Mouse (Mus musculus) heart, postnatal 0 days (tissue): Measurements from ENCODE around the gene Acp5. TPM values are rescaled to one million over a fixed set of nuclear protein-coding genes. Genes with fewer than 3 reads are reported as not detected.

Experiments used
- ATAC-seq: fragments of 200-750 bp; cut with Nextera tagmentation; 2 replicates; pipeline ENCODE4 v1.8.0; 2017; ENCODE audit warnings: low read depth, moderate number of reproducible peaks, moderate library complexity; ENCODE audit not compliant: insufficient read depth
- DNase-seq: peaks from one replicate; pipeline ENCODE4 v3.0.0-alpha.2; 2016; ENCODE audit warnings: low spot score
- H3K27ac ChIP-seq: fragments of 300-500 bp; sonication (generic); 2 replicates; pipeline ENCODE4 v1.5.1; 2014; ENCODE audit warnings: low read depth, mild to moderate bottlenecking
- H3K27me3 ChIP-seq: fragments of 300-500 bp; sonication (generic); 2 replicates; pipeline ENCODE4 v1.6.1; 2014; ENCODE audit warnings: low read length, mixed read lengths; ENCODE audit not compliant: control insufficient read depth, insufficient read depth
- H3K36me3 ChIP-seq: fragments of 300-500 bp; sonication (generic); replicated peaks from 2 replicates; pipeline ENCODE4 v1.6.1; 2014; ENCODE audit warnings: low read length, mixed read lengths; ENCODE audit not compliant: control insufficient read depth, insufficient read depth
- H3K4me1 ChIP-seq: fragments of 300-500 bp; sonication (generic); 2 replicates; pipeline ENCODE4 v1.6.1; 2014; ENCODE audit warnings: antibody characterized with exemption; ENCODE audit not compliant: control insufficient read depth, insufficient read depth
- H3K4me2 ChIP-seq: fragments of 300-500 bp; sonication (generic); 2 replicates; pipeline ENCODE4 v1.6.1; 2014; ENCODE audit warnings: low read depth, mild to moderate bottlenecking, low read length, moderate library complexity
- H3K4me3 ChIP-seq: fragments of 300-500 bp; sonication (generic); 2 replicates; pipeline ENCODE4 v1.5.1; 2014; ENCODE audit warnings: low read depth, low read length
- H3K9ac ChIP-seq: fragments of 300-500 bp; sonication (generic); replicated peaks from 2 replicates; pipeline ENCODE4 v1.6.1; 2014; ENCODE audit warnings: low read depth, low read length, mixed read lengths
- H3K9me3 ChIP-seq: fragments of 300-500 bp; sonication (generic); replicated peaks from 2 replicates; pipeline ENCODE4 v1.6.1; 2016; ENCODE audit warnings: low read length; ENCODE audit not compliant: control insufficient read depth
- CTCF ChIP-seq: IDR thresholded peaks from 2 replicates; pipeline ENCODE4 v1.5.1; 2016; ENCODE audit warnings: antibody characterized with exemption, control low read depth, low read depth
- EP300 ChIP-seq: IDR thresholded peaks from 2 replicates; pipeline ENCODE4 v1.6.1; 2016; ENCODE audit warnings: antibody characterized with exemption, low read depth
- WGBS: fragments of 180-500 bp; shearing (Covaris S2); extraction: QIAGEN DNeasy Blood & Tissue Kit; methylation state at CpG from one replicate; pipeline ENCODE4 v1.1.7; 2014; 5-methylcytosine and 5-hydroxymethylcytosine counted together
- polyA plus RNA-seq: library from polyadenylated mRNA; unstranded; fragments of >200 nt; fragmentation: Nextera tagmentation; extraction: Ambion mirVana; gene quantifications from 2 replicates; pipeline ENCODE4 v1.2.1, GENCODE M21; 2015
- total RNA-seq: library from RNA; depleted of rRNA; stranded (reverse); fragments of >200 nt; gene quantifications from 2 replicates; pipeline ENCODE4 v1.2.3, GENCODE M21; 2014; ENCODE audit warnings: low replicate concordance

Gene Acp5
- total and polyA plus RNA-seq, 2 experiments from 2014 or later = 2.0 to 4.4 TPM

DNA sequence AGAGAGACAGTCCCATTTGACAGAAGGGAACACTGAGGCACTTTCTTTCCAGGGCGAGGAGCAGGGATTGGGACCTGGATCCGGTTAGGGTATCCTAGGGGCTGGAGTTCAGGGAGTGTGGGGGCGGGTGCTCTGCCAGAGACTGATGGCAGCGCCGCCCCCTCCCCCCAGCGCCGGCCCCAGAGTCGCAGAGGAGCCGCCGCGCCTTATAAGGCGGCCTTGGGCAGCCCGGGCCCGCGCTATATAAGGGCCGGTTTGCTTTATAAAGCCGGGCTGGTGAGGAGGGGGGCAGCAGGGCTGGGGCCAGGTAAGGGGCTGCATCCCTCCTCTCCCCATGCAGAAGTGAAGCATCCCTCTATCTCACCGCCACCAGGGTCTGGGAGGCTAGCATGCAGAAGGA, 35.6 kb downstream of the Acp5 start:
- H3K9ac ChIP-seq = peak overlapping the region; percentile 37
- peak overlapping the region; percentile 38 for H3K27ac ChIP-seq
- peak overlapping the region; percentile 48 for H3K4me2 ChIP-seq
- DNase-seq = no peak
- no peaks in the 10 kb centered on the region for H3K9me3 ChIP-seq
- 0 out of 2 replicates have a peak, but pooled peaks have one; percentile 27 for ATAC-seq
- WGBS = under 1% methylated on average over 18 of the region's 18 CpGs
- 0 out of 2 replicates have a peak, but pooled peaks cover 11% of the 10 kb centered on the region for H3K4me1 ChIP-seq
- H3K4me3 ChIP-seq = peak overlapping the region; percentile 32
- no peaks in the 10 kb centered on the region for H3K36me3 ChIP-seq
- TF ChIP-seq EP300 (no peak), CTCF (no peak)
- 0 out of 2 replicates have a peak, but pooled peaks cover 3% of the 10 kb centered on the region for H3K27me3 ChIP-seq

DNA sequence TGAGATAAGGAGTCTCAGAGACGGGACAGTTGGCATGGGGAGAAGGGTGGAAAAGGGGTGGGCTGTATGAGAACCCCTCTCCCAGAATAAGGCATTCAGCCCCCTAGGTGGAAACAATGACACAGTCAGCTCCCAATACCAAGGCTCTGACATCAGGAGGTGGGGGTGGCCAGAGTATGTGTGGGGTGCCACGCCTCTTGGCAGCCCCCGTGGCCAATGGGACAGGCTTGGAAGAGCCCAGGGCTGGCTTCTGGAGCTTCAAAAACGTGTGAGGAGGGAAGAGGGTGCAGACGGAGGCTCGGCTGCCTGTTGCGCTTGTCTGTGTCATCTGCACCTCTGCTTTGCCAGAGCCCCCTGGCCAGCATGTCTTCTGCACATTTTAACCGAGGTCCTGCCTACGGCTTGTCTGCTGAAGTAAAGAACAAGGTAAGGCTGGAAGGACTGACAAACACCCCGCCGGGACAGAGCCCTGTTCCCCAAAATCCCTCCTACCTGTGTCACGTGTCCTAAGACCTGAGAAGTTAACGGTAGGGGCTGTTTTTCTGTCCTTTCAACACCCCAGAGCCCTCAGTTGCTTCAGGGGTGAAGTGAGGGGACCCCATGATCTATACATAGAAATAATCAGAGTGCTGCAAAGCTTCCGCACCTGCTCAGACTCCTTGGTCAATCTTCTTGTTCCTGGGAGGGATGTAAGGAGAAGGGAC, 36.4 kb downstream of the Acp5 start, which contains the start of gene Cnn1:
Gene Cnn1, plus strand, starts transcription at position 224 of the 704 bp plus-strand sequence.
- Histone ChIP-seq H3K4me1 (0 out of 2 replicates have a peak, but pooled peaks cover 11% of the 10 kb centered on the region), H3K9ac (peak within 1 kb of the TSS; percentile 37), H3K9me3 (no peaks in the 10 kb centered on the region), H3K4me3 (peak within 1 kb of the TSS; percentile 32), H3K4me2 (peak within 1 kb of the TSS; percentile 48), H3K27me3 (0 out of 2 replicates have a peak, but pooled peaks cover 3% of the 10 kb centered on the region), H3K27ac (peak within 1 kb of the TSS; percentile 38; the same call in 1 of the 2 replicates), H3K36me3 (no peaks in the 10 kb centered on the region)
- DNase-seq (no peak), ATAC-seq (peak; percentile 50; the same call in 1 of the 2 replicates)
- TF ChIP-seq EP300 (no peak), CTCF (no peak)
- WGBS = 4% methylated on average over 14 of the region's 14 CpGs

DNA sequence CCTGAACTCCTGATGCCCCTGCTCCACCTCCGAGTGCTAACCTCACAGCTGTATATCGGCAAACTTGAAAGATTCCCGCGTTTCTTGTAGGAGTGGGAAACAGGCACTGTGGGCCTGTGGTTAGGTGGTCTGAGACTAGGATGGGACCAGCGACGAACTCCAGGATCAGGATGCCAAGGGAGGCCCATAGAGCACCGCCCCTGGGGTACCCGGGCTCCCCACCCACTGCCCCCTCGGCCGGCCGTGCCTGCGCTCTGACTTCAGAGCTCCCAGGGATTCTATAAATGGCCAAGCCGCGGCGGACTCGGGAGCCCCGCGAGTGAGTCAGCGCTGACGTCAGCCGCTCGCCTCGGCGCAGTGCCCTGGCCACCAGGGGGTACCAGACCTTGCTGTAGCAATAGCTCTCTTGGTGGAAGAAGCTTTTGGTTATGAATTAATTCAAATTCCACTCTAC, 39.6 kb downstream of the Acp5 start:
- 0 out of 2 replicates have a peak, but pooled peaks cover 11% of the 10 kb centered on the region for H3K4me1 ChIP-seq
- no peaks in the 10 kb centered on the region for H3K9me3 ChIP-seq
- H3K27ac ChIP-seq = no peak overlapping the region
- 0 out of 2 replicates have a peak, but pooled peaks cover 3% of the 10 kb centered on the region for H3K27me3 ChIP-seq
- under 1% methylated on average over 24 of the region's 24 CpGs for WGBS
- DNase-seq = peak; percentile 60
- H3K4me2 ChIP-seq = peak overlapping the region; percentile 68
- no peaks in the 10 kb centered on the region for H3K36me3 ChIP-seq
- TF ChIP-seq CTCF (peak; percentile 71), EP300 (no peak)
- peak overlapping the region; percentile 30 for H3K9ac ChIP-seq
- H3K4me3 ChIP-seq = peak overlapping the region; percentile 40
- peak; percentile 82 for ATAC-seq

DNA sequence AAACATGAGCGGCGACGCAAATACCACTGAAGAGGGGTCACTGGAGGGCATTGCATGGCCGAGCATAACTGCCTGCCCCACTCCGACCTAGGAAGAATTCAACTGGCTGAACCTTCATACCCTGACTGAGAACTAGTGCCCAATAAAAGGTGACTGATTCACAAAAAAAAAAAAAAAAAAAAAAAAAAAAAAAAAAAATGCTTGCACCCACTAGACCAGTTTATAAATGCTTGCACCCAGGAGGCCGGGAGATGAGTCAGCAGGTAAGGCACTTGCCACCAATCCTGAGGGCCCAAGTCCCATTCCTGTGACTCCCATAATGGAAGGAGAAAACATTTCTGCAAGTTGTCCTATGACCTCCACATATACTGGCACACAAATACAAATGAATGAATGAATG, 42.8 kb downstream of the Acp5 start:
- WGBS = 89% methylated on average over 6 of the region's 6 CpGs
- DNase-seq = no peak
- Histone ChIP-seq H3K9me3 (no peaks in the 10 kb centered on the region), H3K4me2 (no peak overlapping the region), H3K4me1 (0 out of 2 replicates have a peak, but pooled peaks cover 5% of the 10 kb centered on the region), H3K36me3 (no peaks in the 10 kb centered on the region), H3K27ac (no peak overlapping the region), H3K9ac (no peak overlapping the region), H3K4me3 (no peak overlapping the region), H3K27me3 (no peaks in the 10 kb centered on the region)
- TF ChIP-seq CTCF (no peak), EP300 (no peak)
- no peak for ATAC-seq

DNA sequence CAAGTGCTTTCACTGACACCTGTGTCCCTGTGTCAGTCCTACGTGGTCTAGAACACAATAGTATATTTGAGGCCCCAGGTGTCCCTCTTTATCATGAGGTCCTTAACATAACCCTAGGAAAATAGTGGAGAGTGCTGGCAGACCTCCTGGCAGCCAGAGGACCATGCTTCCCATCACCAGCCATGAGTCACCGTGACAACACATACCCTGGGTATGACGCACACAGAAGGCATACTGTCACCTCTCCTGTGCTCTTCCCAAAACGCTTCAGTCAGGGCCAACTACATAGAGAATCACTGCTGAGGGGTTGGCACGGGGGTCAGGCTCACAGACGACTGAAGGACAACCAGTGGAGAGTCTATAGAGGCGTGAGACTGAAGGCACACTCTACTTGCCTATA, 45.5 kb downstream of the Acp5 start:
- TF ChIP-seq CTCF (no peak), EP300 (no peak)
- H3K27ac ChIP-seq = peak overlapping the region; percentile 3; the same call in 1 of the 2 replicates
- H3K36me3 ChIP-seq = no peaks in the 10 kb centered on the region
- H3K4me3 ChIP-seq = no peak overlapping the region
- 0 out of 2 replicates have a peak, but pooled peaks cover 6% of the 10 kb centered on the region for H3K4me1 ChIP-seq
- ATAC-seq (no peak), DNase-seq (no peak)
- H3K9ac ChIP-seq = no peak overlapping the region
- 61% methylated on average over 7 of the region's 7 CpGs for WGBS
- H3K9me3 ChIP-seq = no peaks in the 10 kb centered on the region
- no peaks in the 10 kb centered on the region for H3K27me3 ChIP-seq
- H3K4me2 ChIP-seq = no peak overlapping the region
